Mouse (Mus musculus) heart, embryonic 12.5 days (tissue): ENCODE results near the gene Rbms1. TPM values are rescaled to one million over a fixed set of nuclear protein-coding genes. Genes with fewer than 3 reads are reported as not detected.
A peak's percentile ranks its signal among the peaks of the same experiment; 100 is the strongest.

Source experiments
- ATAC-seq: fragments of 200-750 bp; cut with Nextera tagmentation; 2 replicates; pipeline ENCODE4 v1.8.0; 2017; ENCODE audit warnings: moderate TSS enrichment, moderate library complexity; ENCODE audit not compliant: insufficient number of reproducible peaks, low FRiP score
- H3K27ac ChIP-seq: fragments of 300-500 bp; sonication (generic); 2 replicates; pipeline ENCODE4 v1.5.1; 2016; ENCODE audit warnings: mild to moderate bottlenecking, moderate library complexity; ENCODE audit not compliant: poor library complexity, severe bottlenecking
- H3K27me3 ChIP-seq: fragments of 300-500 bp; sonication (generic); replicated peaks from 2 replicates; pipeline ENCODE4 v1.6.1; 2016; ENCODE audit warnings: mild to moderate bottlenecking, moderate library complexity
- H3K36me3 ChIP-seq: fragments of 300-500 bp; sonication (generic); 2 replicates; pipeline ENCODE4 v1.6.1; 2016; ENCODE audit warnings: mild to moderate bottlenecking, moderate library complexity
- H3K4me1 ChIP-seq: fragments of 300-500 bp; sonication (generic); replicated peaks from 2 replicates; pipeline ENCODE4 v1.6.1; 2016; ENCODE audit warnings: mild to moderate bottlenecking
- H3K4me2 ChIP-seq: fragments of 300-500 bp; sonication (generic); 2 replicates; pipeline ENCODE4 v1.6.1; 2016; ENCODE audit warnings: mild to moderate bottlenecking, moderate library complexity
- H3K4me3 ChIP-seq: fragments of 300-500 bp; sonication (generic); 2 replicates; pipeline ENCODE4 v1.5.1; 2016; ENCODE audit warnings: mild to moderate bottlenecking
- H3K9ac ChIP-seq: fragments of 300-500 bp; sonication (generic); 2 replicates; pipeline ENCODE4 v1.6.1; 2016; ENCODE audit warnings: mild to moderate bottlenecking, moderate library complexity
- H3K9me3 ChIP-seq: fragments of 300-500 bp; sonication (generic); replicated peaks from 2 replicates; pipeline ENCODE4 v1.6.1; 2016; ENCODE audit warnings: mild to moderate bottlenecking, moderate library complexity
- WGBS: fragments of 180-500 bp; shearing (Covaris S2); methylation state at CpG from one replicate; pipeline ENCODE4 v1.1.7; 2016; 5-methylcytosine and 5-hydroxymethylcytosine counted together
- polyA plus RNA-seq: library from polyadenylated mRNA; unstranded; fragments of >200 nt; fragmentation: Nextera tagmentation; extraction: Ambion mirVana; gene quantifications from 2 replicates; pipeline ENCODE4 v1.2.1, GENCODE M21; 2016

The Rbms1 gene
- polyA plus RNA-seq, 1 experiment from 2014 or later, result 107 TPM

DNA sequence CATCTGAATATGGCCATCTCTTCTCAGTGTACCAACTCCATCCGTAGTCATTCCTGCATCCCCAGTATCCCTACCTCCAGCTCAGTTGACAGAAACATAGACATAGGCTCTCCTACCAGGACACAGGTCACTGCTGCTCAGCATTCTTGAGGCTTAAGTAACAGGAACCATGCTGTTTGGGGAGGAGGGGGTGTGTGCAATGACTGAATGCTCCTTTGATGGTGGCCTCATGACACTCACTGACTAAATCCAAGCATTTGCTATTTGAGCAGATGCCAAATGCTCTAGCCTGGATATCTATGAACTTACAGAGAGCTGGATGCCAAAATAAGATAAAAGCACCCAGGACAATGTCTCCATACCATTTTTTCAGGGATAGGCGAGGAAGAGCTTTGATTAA is 238.3 kb downstream of the Rbms1 start:
- Histone ChIP-seq H3K27ac (no peak overlapping the region), H3K4me3 (no peak overlapping the region), H3K4me1 (peaks cover 32% of the 10 kb centered on the region), H3K36me3 (no peaks in the 10 kb centered on the region), H3K4me2 (no peak overlapping the region), H3K27me3 (no peaks in the 10 kb centered on the region), H3K9ac (no peak overlapping the region), H3K9me3 (no peaks in the 10 kb centered on the region)
- no peak for ATAC-seq
- 78% methylated on average over 2 of the region's 2 CpGs for WGBS

DNA sequence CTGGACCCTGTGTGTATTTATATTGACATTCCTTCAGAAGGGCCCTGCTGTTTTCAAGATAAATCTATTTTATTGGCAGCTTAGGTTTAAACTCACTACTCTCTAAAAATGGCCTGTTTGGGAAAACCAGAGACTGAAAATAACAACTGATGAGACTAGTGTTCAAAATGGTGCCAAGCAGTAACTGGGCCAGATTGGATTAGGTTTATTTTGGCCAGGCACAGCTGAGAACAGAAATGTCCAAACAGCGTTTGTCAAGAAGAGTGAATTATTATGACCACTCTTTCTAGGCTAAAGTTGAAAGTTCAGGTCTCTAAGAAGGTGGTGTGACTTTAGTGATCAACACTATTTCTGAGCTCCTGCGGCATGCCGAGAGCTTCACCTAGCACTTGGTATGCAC is 240.0 kb downstream of the Rbms1 start:
- no peaks in the 10 kb centered on the region for H3K36me3 ChIP-seq
- 85% methylated on average over 3 of the region's 3 CpGs for WGBS
- H3K9ac ChIP-seq, result no peak overlapping the region
- peaks cover 26% of the 10 kb centered on the region for H3K4me1 ChIP-seq
- no peak overlapping the region for H3K4me2 ChIP-seq
- H3K9me3 ChIP-seq, result no peaks in the 10 kb centered on the region
- H3K27ac ChIP-seq, result peak overlapping the region; percentile 29; the same call in 1 of the 2 replicates
- no peak for ATAC-seq
- no peak overlapping the region for H3K4me3 ChIP-seq
- H3K27me3 ChIP-seq, result no peaks in the 10 kb centered on the region

DNA sequence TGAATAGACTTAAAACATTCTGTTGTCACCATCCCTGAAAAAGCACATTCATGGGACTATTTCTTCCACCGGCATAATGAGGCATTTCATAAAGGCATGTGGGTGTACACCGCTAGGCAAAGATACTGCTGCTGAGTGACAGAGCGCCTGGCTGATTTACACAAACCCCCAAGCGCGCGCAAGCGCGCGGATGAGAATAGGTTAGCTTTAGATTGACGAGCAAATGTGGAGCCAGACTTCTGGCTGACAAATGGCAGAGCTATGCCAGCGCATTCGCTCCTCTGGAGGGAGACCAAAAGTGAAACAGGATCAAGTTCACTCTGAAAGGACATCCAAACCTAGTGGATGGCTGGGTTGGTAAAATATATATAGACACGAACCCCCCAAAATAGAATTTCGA is 240.5 kb downstream of the Rbms1 start, which contains the start of gene Itgb6:
Itgb6 (minus strand) TSS at position 130 of the 400 bp plus-strand sequence.
- Histone ChIP-seq H3K27ac (peak within 1 kb of the TSS; percentile 59), H3K4me1 (peaks cover 26% of the 10 kb centered on the region), H3K27me3 (no peaks in the 10 kb centered on the region), H3K4me2 (peak within 1 kb of the TSS; percentile 53), H3K9me3 (no peaks in the 10 kb centered on the region), H3K36me3 (no peaks in the 10 kb centered on the region), H3K4me3 (peak within 1 kb of the TSS; percentile 1; the same call in 1 of the 2 replicates), H3K9ac (no peak within 1 kb of the TSS)
- 49% methylated on average over 14 of the region's 14 CpGs for WGBS
- no peak for ATAC-seq

DNA sequence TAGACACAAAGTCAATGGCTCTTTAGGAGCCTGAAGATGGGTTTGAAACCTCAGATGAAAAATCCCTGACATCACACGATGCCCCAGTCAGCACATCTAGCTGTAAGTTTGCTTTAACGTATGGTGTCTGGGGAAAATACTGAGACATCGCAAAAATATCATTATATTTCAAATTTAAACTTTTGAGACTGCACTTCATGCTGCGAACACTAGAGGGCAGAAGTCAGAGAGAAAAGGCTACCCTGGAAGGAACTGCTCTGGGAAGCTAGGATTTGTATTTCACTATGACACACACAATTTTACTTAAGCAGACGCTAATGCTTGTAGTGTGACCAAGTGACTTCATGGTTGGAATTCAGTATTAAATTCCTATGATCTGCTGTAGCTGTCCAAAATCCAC is 242.1 kb downstream of the Rbms1 start:
- Histone ChIP-seq H3K9ac (no peak overlapping the region), H3K27me3 (no peaks in the 10 kb centered on the region), H3K4me2 (no peak overlapping the region), H3K27ac (peak overlapping the region; percentile 45), H3K4me1 (peaks cover 26% of the 10 kb centered on the region), H3K9me3 (no peaks in the 10 kb centered on the region), H3K4me3 (no peak overlapping the region), H3K36me3 (no peaks in the 10 kb centered on the region)
- ATAC-seq, result no peak
- WGBS, result 26% methylated on average over 5 of the region's 5 CpGs

DNA sequence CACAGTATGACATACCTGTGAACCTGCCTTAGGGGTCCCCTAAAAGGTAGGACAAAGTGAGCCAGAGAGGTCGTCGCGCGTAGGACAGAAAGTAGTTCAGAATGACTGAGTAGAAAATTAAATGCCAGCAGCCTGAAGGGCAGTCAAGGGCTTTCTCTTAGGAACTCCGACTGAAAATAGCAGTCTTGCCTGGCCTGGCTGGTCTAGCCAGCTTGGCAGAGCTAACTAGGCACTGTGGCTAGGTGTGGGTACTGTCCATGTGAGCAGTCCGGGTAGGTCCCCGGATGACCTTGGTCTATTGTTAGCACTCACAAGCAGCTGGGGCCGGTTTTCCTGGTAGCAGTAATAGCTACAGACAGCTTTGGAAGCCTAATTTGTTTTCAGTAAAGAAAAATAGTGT is 242.8 kb downstream of the Rbms1 start:
- 53% methylated on average over 8 of the region's 8 CpGs for WGBS

DNA sequence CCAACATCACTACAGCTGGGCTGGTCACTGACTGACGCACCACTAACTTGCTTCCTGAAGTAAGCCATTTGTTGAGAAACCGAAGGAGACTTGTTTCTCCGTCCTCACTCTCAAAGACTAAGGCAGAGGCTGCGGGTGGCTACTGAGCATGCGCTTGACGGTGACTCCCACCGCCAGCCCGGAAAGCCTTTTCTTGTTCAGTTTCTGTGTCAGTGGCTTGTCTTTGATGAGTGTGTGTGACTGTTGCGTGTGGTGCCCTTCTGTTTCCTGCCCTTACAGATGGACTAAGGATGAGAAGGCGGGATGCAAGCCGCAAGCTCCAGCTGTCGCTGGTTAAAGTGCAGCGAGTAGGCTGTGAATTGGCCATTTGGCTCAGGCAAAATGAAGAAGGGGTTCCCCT is 245.6 kb downstream of the Rbms1 start:
- 61% methylated on average over 13 of the region's 13 CpGs for WGBS
- no peaks in the 10 kb centered on the region for H3K27me3 ChIP-seq
- ATAC-seq, result no peak
- H3K4me2 ChIP-seq, result peak overlapping the region; percentile 42
- H3K36me3 ChIP-seq, result no peaks in the 10 kb centered on the region
- H3K4me3 ChIP-seq, result no peak overlapping the region
- H3K9me3 ChIP-seq, result no peaks in the 10 kb centered on the region
- no peak overlapping the region for H3K9ac ChIP-seq
- peaks cover 37% of the 10 kb centered on the region for H3K4me1 ChIP-seq
- no peak overlapping the region for H3K27ac ChIP-seq

More for the DNA sequence above, 242.8 kb downstream of the Rbms1 start:
- H3K4me3 ChIP-seq, result no peak overlapping the region
- H3K27ac ChIP-seq, result peak overlapping the region; percentile 45
- H3K9me3 ChIP-seq, result no peaks in the 10 kb centered on the region
- no peaks in the 10 kb centered on the region for H3K36me3 ChIP-seq
- peaks cover 32% of the 10 kb centered on the region for H3K4me1 ChIP-seq
- H3K4me2 ChIP-seq, result no peak overlapping the region
- no peaks in the 10 kb centered on the region for H3K27me3 ChIP-seq
- peak; percentile 58; the same call in 1 of the 2 replicates for ATAC-seq
- no peak overlapping the region for H3K9ac ChIP-seq

DNA sequence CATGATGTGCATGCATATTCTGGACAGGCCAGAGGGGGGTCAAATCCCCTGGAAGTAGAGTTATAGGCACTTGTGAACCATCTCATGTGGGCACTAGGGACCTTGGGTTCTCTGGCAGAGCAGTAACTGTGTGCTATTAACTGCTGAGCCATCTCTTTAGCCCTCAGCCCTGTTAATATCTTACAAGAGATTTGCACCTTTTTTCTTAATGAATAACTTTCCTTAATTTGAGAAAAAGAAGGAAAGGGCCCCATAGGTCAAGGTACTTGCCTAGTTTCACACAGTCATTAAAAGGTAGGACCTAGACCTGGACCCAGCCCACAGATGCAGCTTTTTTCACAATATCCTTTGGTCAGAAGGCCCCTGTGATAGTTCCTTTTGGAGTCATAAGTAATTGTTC is 246.4 kb downstream of the Rbms1 start:
- Histone ChIP-seq H3K36me3 (no peaks in the 10 kb centered on the region), H3K4me3 (no peak overlapping the region), H3K9me3 (no peaks in the 10 kb centered on the region), H3K9ac (no peak overlapping the region), H3K4me2 (no peak overlapping the region), H3K27me3 (no peaks in the 10 kb centered on the region), H3K27ac (no peak overlapping the region), H3K4me1 (peaks cover 41% of the 10 kb centered on the region)
- ATAC-seq, result no peak

DNA sequence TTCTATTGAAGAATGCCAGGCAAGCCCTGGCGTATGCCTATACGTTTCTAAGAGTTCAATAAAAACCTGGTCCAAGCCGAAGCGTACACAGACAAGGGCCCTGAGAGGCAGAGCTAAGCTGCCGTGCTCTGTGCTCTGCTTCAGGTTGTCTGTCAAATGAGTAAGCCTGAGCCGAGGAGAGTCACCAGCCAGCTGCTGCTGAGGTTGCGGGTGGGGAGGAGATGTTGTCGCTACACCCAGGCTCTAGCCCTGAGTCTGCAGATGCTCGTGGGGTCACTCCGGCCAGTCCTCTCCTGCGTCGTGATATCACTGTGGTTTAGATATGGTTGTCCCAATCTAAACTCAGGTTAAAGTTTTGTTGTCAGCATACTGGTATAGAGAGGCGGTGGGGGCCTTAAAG is 247.2 kb downstream of the Rbms1 start:
- ATAC-seq, result no peak
- Histone ChIP-seq H3K27me3 (no peaks in the 10 kb centered on the region), H3K27ac (no peak overlapping the region), H3K4me3 (no peak overlapping the region), H3K4me2 (no peak overlapping the region), H3K36me3 (no peaks in the 10 kb centered on the region), H3K4me1 (peaks cover 42% of the 10 kb centered on the region), H3K9me3 (no peaks in the 10 kb centered on the region), H3K9ac (no peak overlapping the region)
- 70% methylated on average over 13 of the region's 13 CpGs for WGBS

DNA sequence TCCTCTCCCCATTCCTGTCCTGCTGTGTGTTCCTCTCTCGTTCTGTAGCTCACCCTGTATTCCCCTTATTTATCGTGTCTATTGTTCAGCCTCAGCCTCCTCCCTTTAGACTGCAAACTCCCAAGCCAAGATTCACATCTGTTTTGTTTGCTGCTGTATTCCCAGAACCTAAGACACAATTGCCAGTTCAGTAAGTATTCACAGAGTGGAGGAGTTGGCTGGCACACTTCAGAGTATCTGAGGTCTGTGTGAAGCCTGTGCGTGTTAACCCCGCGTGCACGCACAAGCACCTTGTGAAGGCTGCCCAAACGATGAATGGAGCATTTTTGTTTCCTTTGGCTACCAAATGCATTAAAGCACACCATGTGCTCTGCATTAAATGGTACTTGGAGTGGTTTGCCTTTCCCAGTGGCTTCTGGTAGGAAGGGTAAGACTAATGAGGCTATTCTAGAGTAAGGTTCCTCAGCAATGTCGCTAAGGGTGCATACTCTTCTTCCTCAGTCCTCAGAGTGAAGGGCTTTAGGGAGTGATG is 248.0 kb downstream of the Rbms1 start:
- 66% methylated on average over 8 of the region's 8 CpGs for WGBS
- H3K4me1 ChIP-seq, result peaks cover 37% of the 10 kb centered on the region

DNA sequence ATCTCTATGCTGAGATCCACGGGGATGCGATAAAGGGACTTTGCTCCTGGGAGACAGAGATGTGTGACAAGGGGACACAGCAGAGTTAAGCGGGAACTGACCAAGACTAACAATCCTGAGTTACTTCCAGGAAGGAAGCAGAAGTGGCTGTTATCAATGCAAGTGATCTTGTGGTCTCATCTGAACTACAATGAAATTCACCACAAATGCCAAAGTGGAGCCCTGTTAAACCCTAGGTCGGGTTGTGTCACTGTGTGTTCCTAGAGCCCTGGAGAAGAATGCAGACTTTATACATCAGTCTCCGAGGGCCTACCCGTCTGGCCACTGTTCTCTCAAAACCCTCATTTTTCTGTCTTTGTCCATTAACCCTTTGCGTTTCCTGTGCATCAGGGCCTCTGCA is 248.5 kb downstream of the Rbms1 start:
- 67% methylated on average over 7 of the region's 7 CpGs for WGBS
- no peak overlapping the region for H3K9ac ChIP-seq
- H3K4me2 ChIP-seq, result no peak overlapping the region
- no peak overlapping the region for H3K27ac ChIP-seq
- peaks cover 37% of the 10 kb centered on the region for H3K4me1 ChIP-seq
- no peaks in the 10 kb centered on the region for H3K27me3 ChIP-seq
- H3K4me3 ChIP-seq, result no peak overlapping the region
- no peaks in the 10 kb centered on the region for H3K9me3 ChIP-seq
- ATAC-seq, result no peak
- no peaks in the 10 kb centered on the region for H3K36me3 ChIP-seq

More for the DNA sequence above, 248.0 kb downstream of the Rbms1 start:
- Histone ChIP-seq H3K4me3 (no peak overlapping the region), H3K9ac (no peak overlapping the region), H3K27ac (no peak overlapping the region), H3K9me3 (no peaks in the 10 kb centered on the region), H3K4me2 (no peak overlapping the region), H3K36me3 (no peaks in the 10 kb centered on the region), H3K27me3 (no peaks in the 10 kb centered on the region)
- no peak for ATAC-seq

DNA sequence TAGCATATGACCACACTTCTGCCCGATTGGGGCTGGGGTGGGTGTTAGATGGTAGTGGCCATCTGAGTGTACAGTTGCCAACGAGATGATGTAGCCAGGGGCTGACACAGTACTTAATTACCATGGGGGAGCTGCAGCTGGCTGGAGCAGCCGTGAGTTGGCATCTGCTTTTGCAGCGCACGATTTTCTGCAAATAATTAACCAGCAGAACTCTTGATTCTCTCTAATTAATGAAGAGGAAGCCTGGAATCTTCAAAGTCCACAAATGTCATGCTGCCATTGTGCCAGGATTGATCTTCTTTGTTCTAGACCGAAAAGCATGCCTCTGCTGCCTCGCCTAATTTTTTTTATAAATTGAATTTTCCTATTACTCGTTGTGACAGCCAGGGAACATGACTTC is 249.1 kb downstream of the Rbms1 start:
- no peak for ATAC-seq
- Histone ChIP-seq H3K36me3 (no peaks in the 10 kb centered on the region), H3K4me1 (peaks cover 39% of the 10 kb centered on the region), H3K27ac (no peak overlapping the region), H3K27me3 (no peaks in the 10 kb centered on the region), H3K4me2 (no peak overlapping the region), H3K9me3 (no peaks in the 10 kb centered on the region), H3K9ac (no peak overlapping the region), H3K4me3 (no peak overlapping the region)
- WGBS, result 79% methylated on average over 8 of the region's 8 CpGs

DNA sequence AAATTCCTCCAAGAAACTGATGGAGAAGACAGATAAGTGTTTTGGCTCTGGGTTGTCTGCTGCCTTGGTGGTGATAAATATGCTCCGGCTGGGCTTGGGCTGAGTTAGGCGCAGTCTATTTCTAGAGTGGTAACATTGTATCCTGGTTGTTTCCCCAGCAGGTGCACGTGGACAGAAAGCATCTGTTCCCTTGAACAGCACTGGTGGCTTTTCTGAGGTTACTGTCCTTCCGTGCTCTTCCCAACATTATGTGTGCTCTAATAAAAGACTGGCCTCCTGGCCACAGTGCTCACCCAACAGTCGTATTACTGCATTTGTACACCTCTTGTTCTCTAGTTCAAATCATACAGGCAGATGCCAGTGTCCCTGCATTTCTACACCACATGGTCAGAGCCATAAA is 250.1 kb downstream of the Rbms1 start:
- no peak overlapping the region for H3K9ac ChIP-seq
- no peaks in the 10 kb centered on the region for H3K36me3 ChIP-seq
- no peak overlapping the region for H3K4me3 ChIP-seq
- no peak for ATAC-seq
- H3K4me1 ChIP-seq, result peaks cover 43% of the 10 kb centered on the region
- H3K27ac ChIP-seq, result no peak overlapping the region
- no peaks in the 10 kb centered on the region for H3K27me3 ChIP-seq
- no peak overlapping the region for H3K4me2 ChIP-seq
- H3K9me3 ChIP-seq, result no peaks in the 10 kb centered on the region
- whole genome bisulfite sequencing, result 68% methylated on average over 5 of the region's 5 CpGs
